Mouse (Mus musculus) R1 (cell line): ENCODE measurements around the gene Plac8.

ENCODE experiments used
- DNase-seq: peaks from one replicate; pipeline ENCODE4 v3.0.0-alpha.2; 2018; ENCODE audit warnings: low read depth, low spot score

Gene Plac8

GRCm38 (mm10) chr5:100581622-100582434, 9.8 kb upstream of the Plac8 start:
- no peak for DNase-seq

GRCm38 (mm10) chr5:100578863-100579411, 6.9 kb upstream of the Plac8 start:
- no peak for DNase-seq

- no peak for DNase-seq
These were observed 2.7 kb upstream of the Plac8 start for GRCm38 (mm10) chr5:100574771-100575170.

- no peak for DNase-seq
These were observed 1.2 kb upstream of the Plac8 start for GRCm38 (mm10) chr5:100573256-100573655.

- DNase-seq = no peak
These were observed 1.3 kb downstream of the Plac8 start for GRCm38 (mm10) chr5:100570716-100571115.

GRCm38 (mm10) chr5:100569997-100570595, 1.9 kb downstream of the Plac8 start:
- DNase-seq = no peak

GRCm38 (mm10) chr5:100569250-100569934, 2.7 kb downstream of the Plac8 start:
- no peak for DNase-seq

GRCm38 (mm10) chr5:100568802-100569201, 3.2 kb downstream of the Plac8 start:
- no peak for DNase-seq

GRCm38 (mm10) chr5:100568177-100568576, 3.9 kb downstream of the Plac8 start:
- DNase-seq = no peak

GRCm38 (mm10) chr5:100567258-100568032, 4.6 kb downstream of the Plac8 start:
- no peak for DNase-seq

- no peak for DNase-seq
These were observed 5.2 kb downstream of the Plac8 start for GRCm38 (mm10) chr5:100566798-100567197.

GRCm38 (mm10) chr5:100562702-100563101, 9.3 kb downstream of the Plac8 start:
- no peak for DNase-seq

- DNase-seq = no peak
These were observed 12.7 kb downstream of the Plac8 start for GRCm38 (mm10) chr5:100559357-100559756.

GRCm38 (mm10) chr5:100558783-100559182, 13.3 kb downstream of the Plac8 start:
- DNase-seq = no peak

GRCm38 (mm10) chr5:100557537-100557936, 14.5 kb downstream of the Plac8 start:
- DNase-seq = no peak

GRCm38 (mm10) chr5:100557019-100557418, 15.0 kb downstream of the Plac8 start:
- DNase-seq = no peak

- DNase-seq = no peak
These were observed 18.6 kb downstream of the Plac8 start for GRCm38 (mm10) chr5:100553426-100553825.

GRCm38 (mm10) chr5:100551952-100552351, 20.1 kb downstream of the Plac8 start:
- DNase-seq = no peak

- no peak for DNase-seq
These were observed 21.9 kb downstream of the Plac8 start for GRCm38 (mm10) chr5:100550151-100550550.

- DNase-seq = no peak
These were observed 22.7 kb downstream of the Plac8 start for GRCm38 (mm10) chr5:100549311-100549710.

- DNase-seq = no peak
These were observed 23.8 kb downstream of the Plac8 start for GRCm38 (mm10) chr5:100548236-100548635.
